Mouse (Mus musculus) small intestine, adult 10 weeks (tissue): ENCODE results near the gene Rps6. TPM values are rescaled to one million over a fixed set of nuclear protein-coding genes. Genes with fewer than 3 reads are reported as not detected.

ENCODE experiments used
- polyA plus RNA-seq: library from polyadenylated mRNA; stranded (reverse); fragments of 350-450 nt; fragmentation: Illumina TruSeq; extraction: RNeasy Lipid Tissue Mini Kit (QIAGEN cat#74804); gene quantifications from one replicate; pipeline ENCODE4 v1.2.3, GENCODE M21; 2014; ENCODE audit warnings: low replicate concordance

Gene Rps6
- polyA plus RNA-seq: 539 TPM

GRCm38 (mm10) chr4:86857113-86858069 lies at the start of gene Rps6:
TSS of gene Rps6 (minus strand) at chr4:86857412.

GRCm38 (mm10) chr4:86874146-86874847 lies 17.1 kb upstream of the Rps6 start, which contains the start of gene Acer2:
TSS of gene Acer2 (plus strand) at chr4:86874396.

Other genes starting within 250 kb of the Rps6 start
- gene Haus6, start 245.4 kb downstream of the Rps6 start, polyA plus RNA-seq: 14.9 TPM
- 8.9 TPM for gene Plin2, start 187.4 kb downstream of the Rps6 start, polyA plus RNA-seq
- gene Dennd4c, start 108.9 kb downstream of the Rps6 start, polyA plus RNA-seq: 59.5 TPM
- gene Acer2, start 17.0 kb upstream of the Rps6 start, polyA plus RNA-seq: 23.8 TPM